Mouse (Mus musculus): ENCODE measurements around the gene Mical1. TPM values are rescaled to one million over a fixed set of nuclear protein-coding genes. Genes with fewer than 3 reads are reported as not detected.

Mical1 gene
- polyA plus RNA-seq, 2 experiments: 40.2 to 53.8 TPM

DNA sequence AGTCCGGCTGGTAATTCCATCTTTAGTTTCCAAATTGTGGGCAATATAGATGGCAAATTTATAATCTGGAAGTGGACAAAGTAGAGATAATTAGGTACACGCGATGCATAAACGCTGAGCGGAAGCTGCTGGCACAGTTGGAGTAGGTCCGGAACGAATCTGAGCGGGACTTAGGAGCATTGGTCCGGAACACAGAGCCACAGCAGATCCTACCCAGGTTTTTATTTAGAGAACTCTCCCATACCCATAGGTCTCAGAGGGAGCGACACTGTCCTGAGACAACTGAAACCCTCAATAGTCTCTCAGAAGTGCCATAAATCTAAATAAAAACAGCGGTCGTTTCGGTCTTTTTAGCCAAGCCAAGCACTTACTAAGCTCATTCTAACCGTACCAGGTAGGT is 26.4 kb upstream of the Mical1 start:
- Histone ChIP-seq H3K4me1 (ENCODE audit: control insufficient read depth, insufficient read depth, low read length) (0 out of 2 replicates have a peak, but pooled peaks cover 5% of the 10 kb centered on the region), H3K9me3 (ENCODE audit: control insufficient read depth, low read length) (no peaks in the 10 kb centered on the region), H3K27ac (replicated peaks; ENCODE audit: low read depth, low read length) (peak overlapping the region; percentile 59), H3K4me2 (replicated peaks; ENCODE audit: low read depth, low read length, severe bottlenecking) (peak overlapping the region; percentile 72), H3K36me3 (ENCODE audit: control insufficient read depth, insufficient read depth, low read length) (peaks cover 26% of the 10 kb centered on the region), H3K27me3 (ENCODE audit: control insufficient read depth, insufficient read depth, low read length) (no peaks in the 10 kb centered on the region), H3K4me3 (replicated peaks; ENCODE audit: low read length) (peak overlapping the region; percentile 78), H3K9ac (ENCODE audit: low read depth, low read length, severe bottlenecking) (peak overlapping the region; percentile 62)
- WGBS: 14% methylated on average over 14 of the region's 14 CpGs
- no peak for TF ChIP-seq POLR2A (IDR thresholded peaks at IDR 0.05; ENCODE audit: borderline replicate concordance, extremely low read depth, insufficient read depth, insufficient read length)
- peak; percentile 16 for DNase-seq (ENCODE audit: low spot score)
- ATAC-seq (ENCODE audit: low FRiP score, low read depth): peak; percentile 45

DNA sequence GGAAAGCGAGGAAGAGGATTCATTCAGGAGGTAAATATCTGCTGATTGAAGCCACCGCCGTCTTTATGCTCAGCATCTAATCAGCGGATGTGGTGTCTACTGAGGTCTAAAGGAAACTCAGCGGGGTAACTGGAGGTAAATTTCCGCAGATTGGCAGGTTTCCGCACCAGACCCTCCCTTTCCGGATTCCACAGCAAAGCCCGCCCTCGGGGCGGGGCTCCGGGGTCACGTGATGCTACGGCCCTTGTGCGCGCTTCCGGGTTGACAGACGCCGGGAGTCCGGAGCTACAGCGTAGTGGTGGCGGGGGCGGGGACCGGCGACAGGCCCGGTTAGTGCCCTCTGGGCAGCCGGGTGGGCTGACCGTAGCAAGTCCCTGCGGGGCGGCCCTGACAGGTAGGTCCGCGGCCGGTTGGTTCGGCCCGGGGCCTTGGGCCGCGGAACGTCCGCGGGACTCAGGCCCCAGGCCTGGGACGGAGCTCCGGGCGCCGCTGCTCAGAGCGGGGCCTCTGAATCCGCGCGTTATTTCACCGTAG is 25.9 kb upstream of the Mical1 start, which contains the start of gene Zbtb24:
Zbtb24 (plus strand) TSS at position 247 of the 534 bp plus-strand sequence.
- Histone ChIP-seq H3K9ac (ENCODE audit: low read depth, low read length, severe bottlenecking) (peak within 1 kb of the TSS; percentile 62), H3K36me3 (ENCODE audit: control insufficient read depth, insufficient read depth, low read length) (peaks cover 29% of the 10 kb centered on the region), H3K27ac (replicated peaks; ENCODE audit: low read depth, low read length) (peak within 1 kb of the TSS; percentile 59), H3K4me3 (replicated peaks; ENCODE audit: low read length) (peak within 1 kb of the TSS; percentile 78), H3K4me2 (replicated peaks; ENCODE audit: low read depth, low read length, severe bottlenecking) (peak within 1 kb of the TSS; percentile 72), H3K4me1 (ENCODE audit: control insufficient read depth, insufficient read depth, low read length) (0 out of 2 replicates have a peak, but pooled peaks cover 5% of the 10 kb centered on the region), H3K27me3 (ENCODE audit: control insufficient read depth, insufficient read depth, low read length) (no peaks in the 10 kb centered on the region), H3K9me3 (ENCODE audit: control insufficient read depth, low read length) (no peaks in the 10 kb centered on the region)
- peak; percentile 95 for ATAC-seq (ENCODE audit: low FRiP score, low read depth)
- WGBS: under 1% methylated on average over 49 of the region's 49 CpGs
- peak; percentile 96; the same call in 1 of the 2 replicates for TF ChIP-seq POLR2A (IDR thresholded peaks at IDR 0.05; ENCODE audit: borderline replicate concordance, extremely low read depth, insufficient read depth, insufficient read length)
- DNase-seq (ENCODE audit: low spot score): peak; percentile 97

DNA sequence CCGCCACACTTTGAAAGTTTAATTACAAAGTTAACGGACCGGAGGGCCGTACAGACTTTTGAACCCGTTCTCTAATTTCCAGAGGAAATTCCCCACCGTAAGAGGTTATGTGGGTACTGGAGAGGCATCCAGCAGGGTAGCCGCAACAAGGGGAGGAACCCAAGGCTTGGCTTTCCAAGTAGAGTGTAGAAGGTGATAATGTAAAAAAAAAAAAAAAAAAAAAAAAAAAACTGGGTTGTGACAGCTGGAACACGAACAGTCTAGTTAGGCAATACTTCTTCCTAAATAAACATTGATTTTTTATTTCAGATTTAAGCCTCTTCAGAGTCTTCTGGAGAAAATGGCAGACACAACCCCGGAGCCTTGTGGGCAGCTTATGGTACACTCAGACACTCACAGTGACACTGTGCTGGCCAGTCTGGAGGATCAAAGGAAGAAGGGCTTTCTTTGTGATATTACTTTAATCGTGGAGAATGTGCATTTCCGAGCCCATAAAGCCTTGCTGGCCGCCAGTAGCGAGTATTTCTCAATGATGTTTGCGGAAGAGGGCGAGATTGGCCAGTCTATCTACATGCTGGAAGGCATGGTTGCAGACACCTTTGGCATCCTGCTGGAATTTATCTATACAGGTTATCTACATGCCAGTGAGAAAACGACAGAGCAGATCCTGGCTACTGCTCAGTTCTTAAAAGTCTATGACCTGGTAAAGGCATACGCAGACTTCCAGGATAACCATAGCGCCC is 25.2 kb upstream of the Mical1 start:
- H3K4me3 ChIP-seq (replicated peaks; ENCODE audit: low read length): peak overlapping the region; percentile 78
- 54% methylated on average over 18 of the region's 18 CpGs for WGBS
- TF ChIP-seq POLR2A (IDR thresholded peaks at IDR 0.05; ENCODE audit: borderline replicate concordance, extremely low read depth, insufficient read depth, insufficient read length): no peak
- no peak overlapping the region; the same call in 1 of the 2 replicates for H3K27ac ChIP-seq (replicated peaks; ENCODE audit: low read depth, low read length)
- no peaks in the 10 kb centered on the region for H3K27me3 ChIP-seq (ENCODE audit: control insufficient read depth, insufficient read depth, low read length)
- no peak for DNase-seq (ENCODE audit: low spot score)
- H3K4me1 ChIP-seq (ENCODE audit: control insufficient read depth, insufficient read depth, low read length): 0 out of 2 replicates have a peak, but pooled peaks cover 5% of the 10 kb centered on the region
- H3K4me2 ChIP-seq (replicated peaks; ENCODE audit: low read depth, low read length, severe bottlenecking): peak overlapping the region; percentile 72
- peak overlapping the region; percentile 62 for H3K9ac ChIP-seq (ENCODE audit: low read depth, low read length, severe bottlenecking)
- H3K9me3 ChIP-seq (ENCODE audit: control insufficient read depth, low read length): no peaks in the 10 kb centered on the region
- 0 out of 2 replicates have a peak, but pooled peaks have one; percentile 13 for ATAC-seq (ENCODE audit: low FRiP score, low read depth)
- peaks cover 35% of the 10 kb centered on the region for H3K36me3 ChIP-seq (ENCODE audit: control insufficient read depth, insufficient read depth, low read length)

DNA sequence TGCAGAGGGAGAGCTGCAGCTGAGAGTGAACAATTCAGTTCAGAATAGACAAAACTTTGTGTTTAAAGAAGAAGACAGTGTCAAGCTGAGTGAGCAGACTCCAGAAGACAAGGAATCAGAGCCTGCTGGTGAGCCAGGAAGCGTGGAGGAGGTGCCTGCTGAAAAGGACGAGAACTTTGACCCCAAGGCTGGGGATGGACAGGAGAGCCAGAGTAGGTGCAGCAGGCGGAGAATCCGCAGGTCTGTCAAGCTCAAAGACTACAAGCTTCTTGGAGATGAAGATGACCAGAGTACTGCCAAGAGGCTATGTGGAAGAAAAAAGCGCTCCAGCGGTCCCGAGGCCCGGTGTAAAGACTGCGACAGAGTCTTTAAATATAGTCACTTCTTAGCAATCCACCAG is 24.5 kb upstream of the Mical1 start:
- H3K4me1 ChIP-seq (ENCODE audit: control insufficient read depth, insufficient read depth, low read length): 0 out of 2 replicates have a peak, but pooled peaks cover 5% of the 10 kb centered on the region
- TF ChIP-seq POLR2A (IDR thresholded peaks at IDR 0.05; ENCODE audit: borderline replicate concordance, extremely low read depth, insufficient read depth, insufficient read length): no peak
- no peak overlapping the region for H3K27ac ChIP-seq (replicated peaks; ENCODE audit: low read depth, low read length)
- peaks cover 41% of the 10 kb centered on the region for H3K36me3 ChIP-seq (ENCODE audit: control insufficient read depth, insufficient read depth, low read length)
- ATAC-seq (ENCODE audit: low FRiP score, low read depth) (no peak), DNase-seq (ENCODE audit: low spot score) (no peak)
- no peaks in the 10 kb centered on the region for H3K9me3 ChIP-seq (ENCODE audit: control insufficient read depth, low read length)
- WGBS: 95% methylated on average over 9 of the region's 9 CpGs
- no peaks in the 10 kb centered on the region for H3K27me3 ChIP-seq (ENCODE audit: control insufficient read depth, insufficient read depth, low read length)
- no peak overlapping the region for H3K4me3 ChIP-seq (replicated peaks; ENCODE audit: low read length)
- H3K9ac ChIP-seq (ENCODE audit: low read depth, low read length, severe bottlenecking): no peak overlapping the region
- H3K4me2 ChIP-seq (replicated peaks; ENCODE audit: low read depth, low read length, severe bottlenecking): no peak overlapping the region

DNA sequence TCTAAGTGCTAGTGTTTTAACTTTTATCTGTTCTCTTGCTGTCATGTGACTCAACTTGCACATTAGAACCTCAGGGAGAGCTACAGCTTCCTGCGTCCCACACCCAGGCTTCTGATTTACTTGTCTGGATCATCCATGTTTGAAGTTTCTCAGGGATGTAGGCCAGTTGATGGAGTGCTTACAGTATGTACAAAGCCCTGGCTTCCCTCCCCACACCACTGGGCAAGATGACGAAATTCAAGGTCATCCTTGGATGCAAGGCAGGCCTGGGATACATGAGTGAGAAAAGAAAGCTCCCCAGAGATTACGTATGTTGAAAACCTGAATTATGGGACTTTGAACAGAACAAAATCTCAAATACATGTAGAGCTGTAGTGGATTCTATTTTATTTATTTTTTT is 23.3 kb upstream of the Mical1 start:
- TF ChIP-seq POLR2A (IDR thresholded peaks at IDR 0.05; ENCODE audit: borderline replicate concordance, extremely low read depth, insufficient read depth, insufficient read length): no peak
- DNase-seq (ENCODE audit: low spot score): no peak
- no peaks in the 10 kb centered on the region for H3K9me3 ChIP-seq (ENCODE audit: control insufficient read depth, low read length)
- no peak overlapping the region for H3K4me2 ChIP-seq (replicated peaks; ENCODE audit: low read depth, low read length, severe bottlenecking)
- 93% methylated on average over 3 of the region's 3 CpGs for WGBS
- 0 out of 2 replicates have a peak, but pooled peaks cover 5% of the 10 kb centered on the region for H3K4me1 ChIP-seq (ENCODE audit: control insufficient read depth, insufficient read depth, low read length)
- no peaks in the 10 kb centered on the region for H3K27me3 ChIP-seq (ENCODE audit: control insufficient read depth, insufficient read depth, low read length)
- H3K27ac ChIP-seq (replicated peaks; ENCODE audit: low read depth, low read length): no peak overlapping the region
- H3K36me3 ChIP-seq (ENCODE audit: control insufficient read depth, insufficient read depth, low read length): peaks cover 47% of the 10 kb centered on the region
- no peak overlapping the region for H3K4me3 ChIP-seq (replicated peaks; ENCODE audit: low read length)
- no peak overlapping the region for H3K9ac ChIP-seq (ENCODE audit: low read depth, low read length, severe bottlenecking)
- ATAC-seq (ENCODE audit: low FRiP score, low read depth): no peak
